Mouse (Mus musculus): ENCODE data around the gene Ap4e1. TPM values are rescaled to one million over a fixed set of nuclear protein-coding genes. Genes with fewer than 3 reads are reported as not detected.

Ap4e1 gene
- total RNA-seq (2021) = 10 to 100 TPM; 11.1 to 11.6 TPM
- long read RNA-seq, experiment 1, partial matches to known transcripts = 0 of 1 reads
- long read RNA-seq, experiment 1, other reads (novel, unspliced or antisense) = 1 of 1 reads
- long read RNA-seq, experiment 2 = 0 reads

- DNase-seq = peak; percentile 96 to 98
Measured at GRCm38 (mm10) chr2:127008469-127008998, at the start of gene Ap4e1. Gene Ap4e1 (plus strand): TSS chr2:127008717.

GRCm38 (mm10) chr2:126961696-126962095 lies 46.8 kb upstream of the Ap4e1 start:
- no peak for DNase-seq

DNA sequence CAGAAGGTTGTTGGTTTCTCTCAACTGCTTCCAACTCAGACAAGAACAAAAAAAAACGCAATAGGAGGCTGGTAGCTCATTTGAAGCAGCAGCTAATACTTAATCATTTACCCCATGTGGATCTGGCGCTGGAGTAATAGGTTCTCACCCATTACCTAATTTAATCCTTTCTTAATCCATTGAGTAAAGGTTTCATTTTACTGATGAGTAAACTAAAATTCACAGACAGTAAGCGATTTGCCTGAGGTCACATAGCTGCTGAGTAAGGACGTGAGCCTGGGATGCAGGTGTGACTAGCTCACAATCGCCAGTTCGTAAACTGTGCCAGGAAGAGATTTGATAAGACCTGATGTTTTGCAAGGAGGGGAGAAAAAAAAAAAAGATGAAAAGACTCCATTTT lies 31.1 kb upstream of the Ap4e1 start:
- no peak for DNase-seq

DNA sequence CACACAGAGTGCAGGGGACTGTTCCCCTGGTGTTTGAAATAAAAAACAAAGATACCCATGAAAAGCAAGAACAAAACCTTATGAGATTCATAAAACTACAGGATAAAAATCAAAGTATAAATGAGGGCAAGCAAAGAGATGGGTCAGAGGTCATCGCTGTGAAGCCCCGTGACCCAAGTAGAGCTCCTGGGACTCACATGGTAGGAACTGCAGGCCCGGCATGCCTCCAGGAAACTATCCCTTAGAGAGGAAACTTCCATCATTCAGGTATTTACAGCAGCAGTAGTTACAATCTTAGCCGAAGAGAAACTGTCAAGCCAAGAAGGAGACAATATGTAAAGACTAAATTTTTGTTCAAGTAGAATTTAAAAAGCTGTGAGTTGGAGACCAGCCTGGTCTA lies 25.3 kb upstream of the Ap4e1 start:
- no peak for DNase-seq

DNA sequence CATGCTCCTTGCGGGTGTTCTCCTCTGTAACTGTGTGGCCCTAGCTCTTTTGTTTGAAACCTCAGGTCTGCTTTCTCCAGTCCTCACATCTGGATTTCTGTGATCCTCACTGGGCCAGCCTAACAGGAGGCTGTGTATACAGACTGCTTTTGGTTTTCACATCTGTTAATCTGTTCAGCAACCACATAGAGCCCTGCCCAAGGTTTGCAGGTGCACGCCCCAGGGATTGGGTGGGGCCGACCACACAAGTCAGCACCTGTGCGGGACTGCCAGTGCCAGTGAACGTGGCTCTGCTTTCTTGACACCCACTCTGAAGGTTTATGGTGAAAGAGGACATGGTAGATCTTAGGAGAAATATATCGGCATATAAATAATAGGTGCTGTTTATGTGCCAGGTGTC lies 18.6 kb upstream of the Ap4e1 start:
- no peak for DNase-seq

- DNase-seq = peak in 1 of 2 experiments; percentile 34
Measured at GRCm38 (mm10) chr2:126992742-126993141, 15.8 kb upstream of the Ap4e1 start.

DNA sequence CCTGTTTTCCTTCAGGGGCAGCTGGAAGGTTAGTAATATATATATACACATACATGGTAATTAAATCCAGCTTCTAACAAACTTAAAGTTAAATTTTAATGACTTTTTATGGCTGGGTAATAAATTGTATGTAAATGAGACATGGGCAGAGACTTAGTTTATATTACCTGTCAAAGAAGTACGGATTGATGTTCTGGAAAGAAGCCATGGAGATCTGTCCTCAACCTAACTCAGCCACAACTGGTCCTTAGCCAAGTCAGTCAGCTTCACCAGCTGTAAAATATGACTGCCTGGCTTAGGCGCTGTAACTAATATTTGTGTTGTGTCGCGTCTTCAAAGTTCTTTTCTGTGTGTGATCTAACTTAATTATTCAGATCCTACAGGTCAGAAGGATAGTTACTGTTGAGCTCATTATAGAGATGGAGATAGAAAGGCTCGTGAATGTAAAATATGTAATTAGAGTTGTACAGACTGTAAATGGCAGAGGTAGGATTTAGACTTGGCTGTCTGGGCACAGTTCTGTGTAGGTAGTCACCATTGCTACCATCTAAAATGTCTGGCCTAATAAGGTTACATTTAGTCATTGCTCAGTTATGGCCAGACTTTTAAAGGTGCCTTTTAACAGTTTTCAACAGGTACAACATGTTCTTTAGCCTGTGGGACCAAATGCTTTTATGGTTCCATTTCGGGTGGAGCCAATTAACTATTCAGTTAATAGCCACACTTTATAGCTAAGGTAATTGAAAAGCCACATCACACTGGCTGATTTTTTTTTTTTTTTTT lies 13.9 kb upstream of the Ap4e1 start:
- DNase-seq = no peak

GRCm38 (mm10) chr2:126996737-126997136 lies 11.8 kb upstream of the Ap4e1 start:
- DNase-seq = peak; percentile 36 to 77

DNA sequence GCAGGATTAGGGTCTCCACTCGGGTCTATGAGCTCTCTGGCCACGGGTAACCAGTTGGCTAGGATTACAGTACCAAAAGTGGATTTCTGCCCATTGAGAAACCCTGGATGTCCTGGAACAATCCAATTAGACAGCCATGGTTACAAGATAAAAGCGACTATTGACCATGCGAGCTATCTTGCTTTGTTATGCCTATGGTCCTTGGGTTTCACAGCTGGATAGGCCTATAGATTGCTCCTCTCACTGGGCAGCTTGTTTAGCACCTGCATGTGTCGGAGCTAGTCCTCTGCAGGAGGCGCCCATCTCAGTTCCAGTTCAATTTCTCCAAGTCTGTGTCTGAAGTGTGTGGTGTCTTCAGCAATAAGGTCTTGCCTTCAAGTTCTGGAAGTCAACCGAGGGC lies 10.3 kb upstream of the Ap4e1 start:
- no peak for DNase-seq

- DNase-seq = peak; percentile 64 to 72
Measured at GRCm38 (mm10) chr2:127000406-127001324, 7.9 kb upstream of the Ap4e1 start.

DNA sequence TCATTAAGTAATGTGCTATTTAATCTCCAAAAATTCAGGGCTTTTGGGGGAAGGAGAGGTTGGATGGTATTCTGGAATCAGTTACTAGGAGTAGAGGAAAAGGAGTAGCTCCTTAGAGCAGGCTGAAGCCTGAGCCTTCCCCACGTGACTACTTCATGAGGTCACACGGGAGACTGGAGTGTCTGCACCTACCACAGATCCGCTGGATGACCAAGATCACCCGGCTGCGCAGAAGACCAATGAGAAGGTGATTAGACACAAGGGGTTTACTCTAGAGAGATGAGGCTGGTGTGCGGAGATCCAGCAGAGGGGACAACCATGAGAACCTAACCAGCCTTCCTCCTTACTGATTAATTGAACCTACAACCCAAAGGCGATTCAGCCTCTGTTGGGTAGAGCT lies 4.5 kb upstream of the Ap4e1 start:
- no peak for DNase-seq

GRCm38 (mm10) chr2:127006634-127007370 lies 1.7 kb upstream of the Ap4e1 start:
- peak; percentile 41 to 66 for DNase-seq

DNA sequence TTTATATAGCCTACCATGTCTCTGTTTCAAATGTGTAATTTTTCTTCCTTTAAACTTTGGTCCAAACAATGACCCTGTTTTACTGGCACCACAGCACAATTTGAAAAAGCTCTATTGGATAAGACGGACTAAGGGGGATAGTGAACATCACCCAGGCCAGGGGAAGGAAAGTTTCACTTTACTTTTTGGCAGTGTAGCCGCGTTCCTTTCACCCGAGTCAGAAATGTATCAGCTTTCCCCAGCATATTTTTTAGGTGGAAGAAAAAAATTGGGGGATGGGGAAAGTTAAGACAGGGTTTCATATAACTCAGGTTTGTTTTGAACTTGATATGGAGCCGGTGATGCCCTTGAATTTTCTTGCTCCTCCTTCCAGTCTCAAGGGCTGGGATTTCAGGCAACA lies 1.0 kb upstream of the Ap4e1 start:
- no peak for DNase-seq

- DNase-seq = no peak
Measured at GRCm38 (mm10) chr2:127035006-127035605, 26.6 kb downstream of the Ap4e1 start.

DNA sequence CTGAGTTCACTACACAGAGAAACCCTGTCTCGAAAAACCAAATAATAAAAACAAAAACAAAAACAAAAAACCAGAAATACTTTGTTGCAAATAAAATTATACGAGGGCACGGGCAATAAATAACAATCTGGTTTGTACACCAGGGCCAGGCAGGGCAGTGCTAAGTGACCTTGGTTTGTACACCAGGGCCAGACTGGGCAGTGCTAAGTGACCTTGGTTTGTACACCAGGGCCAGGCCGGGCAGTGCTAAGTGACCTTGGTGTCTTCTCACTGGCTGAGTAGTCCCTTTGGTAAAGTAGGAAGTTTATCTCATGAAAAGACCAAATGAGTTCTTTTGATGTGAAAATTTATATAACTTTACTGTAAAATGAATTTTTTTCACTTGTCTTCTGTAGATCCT lies 28.8 kb downstream of the Ap4e1 start:
- peak; percentile 81 to 84 for DNase-seq

DNA sequence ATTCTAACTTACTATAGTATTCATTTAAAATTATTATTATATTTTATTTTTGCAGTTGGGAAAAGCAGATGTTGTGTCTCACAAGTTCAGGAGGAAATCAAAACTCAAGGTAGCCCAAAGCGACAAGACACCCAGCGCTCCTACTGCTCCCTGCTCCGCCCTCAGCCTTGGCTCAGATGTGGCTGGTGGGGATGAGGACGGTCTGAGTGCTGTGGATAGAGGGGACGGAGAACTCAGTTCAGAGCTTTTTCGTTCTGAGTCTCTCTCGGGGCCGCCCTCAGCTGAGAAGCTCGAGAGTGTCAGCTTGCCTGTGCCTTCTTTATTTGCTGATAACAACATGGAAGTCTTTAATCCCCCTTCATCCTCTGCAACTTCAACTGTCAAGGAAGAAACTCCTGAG lies 53.0 kb downstream of the Ap4e1 start:
- no peak for DNase-seq

GRCm38 (mm10) chr2:127068806-127069205 lies 60.3 kb downstream of the Ap4e1 start:
- no peak for DNase-seq

- no peak for DNase-seq
Measured at GRCm38 (mm10) chr2:127069781-127070434, 61.4 kb downstream of the Ap4e1 start.

DNA sequence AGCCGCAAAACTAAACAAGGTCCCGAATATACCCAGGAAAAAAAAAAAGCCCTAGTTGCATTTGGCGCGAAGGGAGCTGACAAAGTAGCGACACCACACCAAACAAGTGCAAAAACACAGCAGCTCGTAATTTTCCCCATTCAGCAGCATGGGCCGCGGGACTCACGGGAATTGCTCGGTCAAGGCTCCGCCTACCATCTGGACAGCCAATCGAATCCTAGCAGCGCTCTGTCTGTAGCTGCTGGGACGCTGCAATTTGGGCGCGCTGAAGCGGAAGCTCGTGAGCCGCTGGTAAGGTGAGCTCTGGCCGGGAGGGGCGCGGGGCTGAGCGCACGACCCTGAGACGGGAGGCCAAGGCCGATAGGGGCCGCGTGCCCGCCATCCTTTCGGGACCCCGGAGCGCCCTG lies 61.9 kb downstream of the Ap4e1 start, which contains the start of gene Blvra:
Gene Blvra, plus strand, starts transcription at position 231 of the 407 bp plus-strand sequence.
- DNase-seq = peak; percentile 93

DNA sequence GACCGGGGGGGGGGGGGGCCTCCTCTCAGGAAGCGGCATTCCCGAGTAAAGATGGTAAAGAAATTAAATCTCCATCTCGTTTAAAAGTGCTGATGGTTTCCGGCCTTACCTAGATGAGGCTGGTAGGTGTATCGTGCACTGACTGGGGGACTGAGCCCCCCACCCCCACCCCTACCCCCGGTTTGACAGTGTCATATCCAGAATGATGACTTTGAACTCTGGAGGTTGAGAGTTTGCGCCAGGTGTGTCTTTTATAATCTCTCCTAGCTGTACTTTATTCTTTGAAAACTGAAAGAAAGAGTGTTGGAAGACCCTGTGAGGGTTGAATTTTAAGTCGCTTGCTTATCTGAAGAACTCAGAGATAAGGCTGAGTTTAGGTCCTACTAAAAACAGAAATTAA lies 62.4 kb downstream of the Ap4e1 start:
- DNase-seq = no peak

- no peak for DNase-seq
Measured at GRCm38 (mm10) chr2:127074116-127074515, 65.6 kb downstream of the Ap4e1 start.

Measured in adrenal gland, postnatal 36 days (tissue).